Mouse (Mus musculus) spleen, postnatal 36 days (tissue): ENCODE measurements around the gene Pde4a.
A peak's percentile ranks its signal among the peaks of the same experiment; 100 is the strongest.
"Not testable (repeated sequence)": the region's sequence is repeated elsewhere in the genome, so short reads cannot be mapped to it uniquely, and the experiment has no call there.

Experiments used
- DNase-seq, 2 experiments: peaks; one replicate each; pipeline ENCODE4 v3.0.0; 2022; ENCODE audit warnings: low spot score in 2 of 2, mixed read lengths in 1 of 2

Pde4a gene

DNA sequence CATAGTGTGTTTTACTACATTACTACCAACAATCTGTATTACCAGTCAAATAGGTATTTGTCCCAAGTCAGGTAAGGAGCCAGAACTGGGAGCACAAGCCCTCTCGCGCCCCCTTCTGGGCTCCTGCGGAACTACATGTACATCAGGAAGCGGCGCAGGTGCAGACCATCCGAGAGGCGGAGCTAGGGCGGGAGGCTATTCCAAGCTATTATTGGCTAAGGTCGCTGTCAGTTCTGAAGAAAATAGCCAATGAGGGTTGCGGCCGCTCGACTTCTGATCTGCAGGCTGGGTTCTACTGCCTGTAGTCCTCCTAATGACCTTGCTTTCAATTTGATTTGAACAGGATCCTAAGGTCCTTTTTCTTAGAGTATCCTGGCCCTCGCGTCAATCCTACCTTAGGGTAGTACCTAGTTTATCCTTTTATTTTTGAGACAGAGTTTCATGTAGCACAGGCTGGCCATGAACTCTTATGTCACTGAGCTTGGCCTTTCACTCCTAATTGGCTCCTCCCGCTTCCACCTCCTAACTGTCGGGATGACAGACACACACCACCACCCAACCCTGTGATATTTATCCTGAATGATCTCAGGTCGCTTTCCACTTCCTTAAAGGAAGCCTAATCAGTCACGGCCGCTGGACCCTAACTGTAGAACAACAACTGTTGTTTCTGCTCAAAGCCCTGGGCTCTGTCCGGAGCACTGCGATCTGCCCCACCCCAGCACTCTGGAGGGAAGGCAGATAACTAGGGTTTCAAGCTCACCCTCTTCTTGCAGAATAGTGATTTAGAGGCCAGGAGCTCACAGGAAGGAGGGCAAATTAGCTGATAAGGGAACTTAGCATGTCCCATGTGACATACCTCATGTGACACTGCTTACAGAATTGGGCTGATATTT lies 55.2 kb downstream of the Pde4a start:
- DNase-seq = peak; percentile 93 to 95

- peak; percentile 63 to 80 for DNase-seq
Measured at GRCm38 (mm10) chr9:21221383-21221929, 55.9 kb downstream of the Pde4a start.

DNA sequence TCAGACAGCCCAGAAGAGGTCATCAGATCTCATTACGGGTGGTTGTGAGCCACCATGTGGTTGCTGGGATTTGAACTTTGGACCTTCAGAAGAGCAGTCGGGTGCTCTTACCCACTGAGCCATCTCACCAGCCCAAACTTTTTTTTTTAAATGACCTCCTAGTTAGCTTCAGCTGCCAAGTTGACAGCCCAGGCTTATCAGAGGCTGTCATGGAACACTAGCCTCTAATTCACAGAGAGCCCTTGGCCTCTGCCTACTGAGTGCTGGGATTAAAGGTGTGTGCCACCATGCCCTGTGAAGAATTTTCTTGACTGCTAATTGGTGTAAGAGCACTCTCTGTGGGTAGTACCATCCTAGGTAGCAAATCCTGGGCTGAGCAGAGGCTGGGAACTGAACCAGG lies 58.0 kb downstream of the Pde4a start:
- not testable (repeated sequence) for DNase-seq

DNA sequence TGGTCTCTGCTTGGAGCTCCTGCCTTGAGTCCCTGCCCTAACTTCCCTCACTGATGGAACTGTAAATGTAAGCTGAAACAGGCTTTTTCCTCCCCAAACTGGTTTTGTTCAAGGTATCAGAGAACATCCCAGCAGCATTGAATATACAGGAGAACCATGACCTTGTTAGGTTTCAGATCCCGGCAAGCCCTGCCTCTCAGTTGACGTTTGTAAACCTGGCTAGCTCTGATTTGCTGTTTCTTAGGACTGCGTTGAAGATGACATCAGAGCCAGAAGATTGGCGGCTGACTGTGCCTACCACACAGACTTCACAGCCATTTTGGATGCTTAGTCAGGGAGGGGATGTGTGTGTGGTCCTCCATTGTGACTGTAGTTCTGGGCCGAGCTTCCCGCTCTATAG lies 58.4 kb downstream of the Pde4a start:
- no peak for DNase-seq

- peak; percentile 40 to 47 for DNase-seq
Measured at GRCm38 (mm10) chr9:21224576-21225414, 59.3 kb downstream of the Pde4a start.

DNA sequence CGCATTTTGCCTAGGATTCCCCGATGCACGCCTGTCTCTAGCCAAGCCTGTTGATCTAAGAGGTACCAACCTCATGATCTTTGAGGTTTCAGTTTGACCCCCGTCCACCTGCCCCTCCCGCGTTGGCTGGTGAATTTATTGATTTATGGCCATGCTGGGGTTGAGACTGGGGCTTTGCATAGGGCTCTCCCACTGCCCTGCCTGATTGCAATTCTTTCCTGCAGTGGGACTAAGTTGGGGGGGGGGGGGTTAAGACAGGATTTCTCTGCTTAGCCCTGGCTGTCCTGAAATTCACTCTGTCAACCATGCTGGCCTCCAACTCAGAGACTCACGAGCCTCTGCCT lies 59.9 kb downstream of the Pde4a start:
- no peak for DNase-seq

DNA sequence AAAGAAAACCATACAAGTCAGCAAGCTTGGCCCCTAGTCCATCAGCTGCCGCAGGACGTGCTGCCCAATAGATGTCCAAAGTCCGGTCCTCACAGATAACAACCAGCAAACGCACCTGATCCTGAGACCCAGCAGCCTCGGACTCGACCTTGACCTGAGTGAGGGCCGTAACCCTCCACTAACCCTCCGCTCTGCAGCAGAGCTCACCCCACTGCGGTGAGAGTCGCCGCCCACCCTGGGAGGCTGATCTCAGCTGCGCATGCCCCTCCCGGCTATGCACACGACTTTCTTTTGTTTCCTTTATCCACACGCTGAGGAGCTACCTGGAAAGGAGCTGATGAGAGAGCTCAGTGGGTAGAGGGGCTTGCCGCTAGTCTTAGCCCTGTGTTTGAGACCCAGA lies 61.8 kb downstream of the Pde4a start:
- no peak for DNase-seq

GRCm38 (mm10) chr9:21231551-21231950 lies 66.0 kb downstream of the Pde4a start:
- no peak for DNase-seq

GRCm38 (mm10) chr9:21232867-21233266 lies 67.4 kb downstream of the Pde4a start:
- DNase-seq = no peak

GRCm38 (mm10) chr9:21233366-21233765 lies 67.9 kb downstream of the Pde4a start:
- no peak for DNase-seq

DNA sequence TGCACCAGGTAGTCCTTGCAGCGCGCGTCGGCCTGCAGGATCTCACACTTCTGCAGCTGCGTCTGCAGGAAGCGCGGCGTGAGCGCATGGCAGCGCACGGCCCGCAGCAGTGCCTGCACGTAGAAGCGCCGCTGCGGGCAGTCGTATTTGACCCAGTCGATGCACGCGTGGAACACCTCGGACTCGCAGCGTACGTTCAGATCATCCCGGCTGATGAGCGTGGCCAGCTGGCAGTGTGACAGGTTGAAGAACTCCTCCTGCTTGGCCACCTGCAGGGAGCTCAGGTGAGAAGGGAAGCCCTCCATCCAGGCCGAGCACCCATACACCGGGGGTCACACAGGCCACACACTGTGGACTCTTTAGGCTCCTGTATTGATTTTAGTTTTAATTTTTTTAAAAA lies 68.3 kb downstream of the Pde4a start:
- no peak for DNase-seq

DNA sequence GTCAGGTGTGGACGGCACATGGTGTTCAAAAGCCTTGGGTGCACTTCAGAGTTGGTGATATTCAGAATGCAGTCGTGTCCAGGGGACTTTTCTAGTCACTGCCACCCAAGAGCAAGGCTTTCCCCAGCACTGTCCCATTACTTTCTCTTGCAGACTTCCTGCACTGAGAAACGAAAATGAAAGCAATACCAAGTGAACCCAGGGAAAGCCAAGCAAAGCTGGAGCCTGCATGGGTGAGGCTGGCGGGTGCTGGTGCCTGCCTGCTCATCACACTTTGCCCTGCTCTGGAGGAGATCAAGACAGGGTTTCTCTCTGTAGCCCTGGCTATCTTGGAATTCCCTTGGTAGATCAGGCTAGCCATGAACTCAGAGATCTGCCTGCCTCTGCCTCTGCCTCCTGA lies 69.8 kb downstream of the Pde4a start:
- DNase-seq = peak; percentile 50 to 51

- peak in 1 of 2 experiments; percentile 35 for DNase-seq
Measured at GRCm38 (mm10) chr9:21236991-21237367, 71.5 kb downstream of the Pde4a start.

GRCm38 (mm10) chr9:21237368-21238003 lies 72.0 kb downstream of the Pde4a start:
- DNase-seq = peak; percentile 78 to 79

DNA sequence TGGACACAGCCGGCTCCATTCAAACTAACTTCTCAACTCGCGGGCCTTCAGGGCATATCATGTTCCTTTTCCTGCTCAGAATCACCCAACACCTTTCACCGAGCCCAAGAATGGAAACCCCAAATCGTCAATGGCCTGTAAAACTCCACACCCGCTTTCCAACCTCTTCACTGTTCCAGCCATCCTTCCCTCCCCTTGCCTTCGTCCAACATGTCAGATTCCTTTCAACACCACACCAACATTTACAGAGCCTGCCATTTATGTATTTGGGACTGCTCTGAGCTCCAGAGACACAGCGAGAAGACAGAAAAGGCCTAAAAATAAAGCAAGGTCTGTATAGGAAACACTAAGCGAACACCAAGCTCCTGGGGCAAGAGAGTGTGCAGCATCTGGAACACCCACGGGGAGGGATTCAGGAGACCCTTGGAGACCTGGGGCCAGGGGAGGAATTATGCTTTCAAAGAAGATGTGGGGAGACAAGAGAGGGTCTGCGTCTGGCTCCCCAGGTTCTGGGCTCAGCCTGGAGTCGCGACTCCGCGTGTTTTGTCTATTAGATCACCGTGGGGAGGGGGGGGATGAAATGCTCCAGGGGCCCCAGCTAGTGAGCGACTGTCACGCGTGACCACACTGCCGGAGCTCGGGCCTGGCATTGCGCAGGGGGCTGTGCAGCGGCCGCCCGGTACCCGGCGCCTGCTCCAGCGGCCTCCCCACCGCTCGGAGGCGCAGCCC lies 72.7 kb downstream of the Pde4a start:
- DNase-seq = peak in 1 of 2 experiments; percentile 27

- DNase-seq = peak; percentile 83
Measured at GRCm38 (mm10) chr9:21238733-21239464, 73.4 kb downstream of the Pde4a start, which contains the start of gene Keap1. TSS of gene Keap1 (minus strand) at chr9:21239361.

DNA sequence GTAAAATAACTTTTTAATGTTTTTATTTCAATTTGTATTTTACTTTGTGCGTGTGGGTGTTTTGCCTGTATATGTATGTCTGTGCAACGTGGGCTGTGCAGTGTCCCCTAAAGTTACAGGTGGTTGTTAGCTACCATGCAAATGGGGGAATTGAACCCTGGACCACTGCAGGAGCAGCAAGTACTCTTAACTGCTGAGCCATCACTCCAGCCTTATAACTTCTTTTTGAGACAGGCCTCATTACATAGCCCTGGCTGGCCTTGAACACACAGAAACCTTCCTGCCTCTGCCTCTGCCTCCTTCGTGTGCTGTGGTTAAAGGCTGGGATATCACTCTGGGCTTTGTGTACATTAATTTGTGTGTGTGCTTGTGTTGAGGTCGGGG lies 73.9 kb downstream of the Pde4a start:
- no peak for DNase-seq

- DNase-seq = peak; percentile 77 to 85
Measured at GRCm38 (mm10) chr9:21241343-21241742, 75.8 kb downstream of the Pde4a start.

DNA sequence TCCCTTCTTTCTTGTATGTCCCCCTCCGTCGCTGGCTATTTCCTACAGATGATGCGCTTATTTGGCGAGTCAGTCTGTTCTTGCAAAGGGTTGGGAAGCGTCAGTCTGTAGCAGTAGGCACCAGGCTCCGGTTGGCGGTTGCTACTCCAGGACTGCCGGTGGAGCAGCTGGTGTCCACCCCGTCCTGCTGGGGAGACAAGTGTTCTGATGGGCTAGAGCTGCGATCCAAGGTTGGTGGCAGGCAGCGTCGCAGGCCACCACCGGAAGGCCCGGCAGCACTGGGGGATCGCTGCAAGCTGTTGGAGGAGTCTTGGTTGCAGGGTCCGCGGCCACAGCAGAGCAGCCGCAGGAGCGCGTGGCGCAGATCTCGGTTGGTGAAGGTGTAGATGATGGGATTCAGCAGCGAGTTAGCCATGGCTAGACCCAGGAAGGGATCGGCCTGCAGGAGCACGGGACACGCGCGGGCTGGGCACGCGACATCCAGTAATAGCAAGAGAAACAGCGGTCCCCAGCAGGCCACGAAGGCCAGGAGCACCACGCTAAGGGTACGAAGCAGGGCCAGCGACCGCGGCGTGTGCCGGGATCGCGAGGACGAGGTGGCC lies 78.4 kb downstream of the Pde4a start:
- DNase-seq = no peak

DNA sequence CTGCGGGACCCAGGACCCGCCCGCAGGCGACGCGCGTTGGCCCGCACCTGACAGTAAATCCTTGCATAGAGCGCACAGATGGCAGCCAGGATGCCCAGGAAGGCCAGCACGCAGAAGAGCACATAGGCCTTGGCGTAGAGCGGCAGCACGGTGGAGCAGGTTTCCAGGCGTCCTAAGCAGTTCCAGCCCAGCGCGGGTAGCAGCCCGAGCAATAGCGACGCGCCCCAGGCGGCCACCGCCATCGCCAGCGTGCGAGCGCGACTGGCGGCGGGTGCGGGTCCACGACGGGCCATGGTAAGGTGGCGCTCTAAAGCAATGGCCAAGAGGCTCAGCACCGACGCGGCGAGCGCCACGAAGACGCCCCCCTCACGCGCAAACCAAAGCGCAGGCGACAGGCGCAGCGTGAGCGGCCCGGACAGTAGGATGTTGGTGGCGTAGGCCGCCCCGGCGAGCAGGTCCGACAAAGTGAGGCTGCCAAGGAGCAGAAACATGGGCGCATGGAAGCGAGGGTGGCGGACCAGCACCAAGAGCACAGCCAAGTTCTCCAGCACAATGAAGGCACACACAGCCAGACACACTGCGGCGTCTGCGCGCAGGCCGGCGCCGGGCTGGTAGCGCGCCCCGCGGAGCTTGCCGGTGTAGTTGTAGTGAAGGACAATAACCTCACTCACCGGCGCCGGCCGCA lies 79.1 kb downstream of the Pde4a start:
- no peak for DNase-seq
